24 mouse cellular contexts compared by ENCODE assay signal in the genomic region with DNA sequence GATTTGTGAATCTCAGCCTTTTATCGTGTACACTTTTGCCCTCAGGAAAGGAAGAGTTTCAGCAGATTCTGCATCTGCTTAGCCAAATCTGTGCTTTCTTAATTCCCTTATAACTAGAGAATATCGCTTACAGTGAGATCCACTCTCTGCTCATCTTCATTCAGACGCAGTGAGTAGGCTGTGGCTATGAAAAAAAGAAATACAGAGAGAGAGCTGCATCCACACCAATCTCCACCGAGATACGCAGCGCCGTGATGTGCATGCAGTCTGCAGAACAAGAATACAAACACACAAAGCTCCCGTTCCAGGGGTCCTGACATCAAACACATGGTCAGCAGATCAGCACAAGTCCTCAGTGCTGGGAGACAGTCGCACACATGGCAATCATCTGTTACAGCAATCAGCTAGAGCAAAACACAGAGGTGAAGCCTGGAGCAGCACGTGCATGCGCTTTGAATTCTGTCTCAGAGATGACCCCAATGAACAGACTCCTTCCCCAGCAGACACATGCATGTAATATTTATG.
DNase-seq lines count a peak whose midpoint lies in the region; ATAC-seq lines count a peak whose summit lies in the region.
"Had no signal": no experiment of that assay in that cellular context is flagged by ENCODE, and none has a peak within 500 bp of the region (broad histone marks: within the 10 kb centered on the region; RNA-seq: fewer than 3 reads in every experiment).

No protein-coding gene starts in this region.

- no peak overlapping the region for H3K9ac ChIP-seq in hindbrain, embryonic 11.5 days (ENCODE audit: low read depth, low read length)
- no peak overlapping the region for H3K9ac ChIP-seq in midbrain, embryonic 14.5 days (replicated peaks; ENCODE audit: low read length)
- H3K9ac ChIP-seq: forebrain, embryonic 13.5 days; hindbrain, embryonic 14.5 days; lung, embryonic 15.5 days; neural tube, embryonic 12.5 days had no signal

- H3K4me3 ChIP-seq in hindbrain, embryonic 10.5 days = no peak overlapping the region
- no peak overlapping the region for H3K4me3 ChIP-seq in hindbrain, embryonic 11.5 days (ENCODE audit: low read depth, low read length)
- no peak overlapping the region for H3K4me3 ChIP-seq in midbrain, embryonic 14.5 days (replicated peaks; ENCODE audit: low read depth, low read length)
- H3K4me3 ChIP-seq: forebrain, embryonic 13.5 days; limb, embryonic 10.5 days; lung, embryonic 15.5 days; neural tube, embryonic 12.5 days had no signal

- no peak overlapping the region for H3K27ac ChIP-seq in hindbrain, embryonic 10.5 days
- no peak overlapping the region for H3K27ac ChIP-seq in hindbrain, embryonic 11.5 days (ENCODE audit: low read depth, low read length)
- H3K27ac ChIP-seq in midbrain, embryonic 14.5 days (replicated peaks; ENCODE audit: low read depth, low read length) = no peak overlapping the region; the same call in 1 of the 2 replicates
- H3K27ac ChIP-seq: forebrain, embryonic 13.5 days; hindbrain, embryonic 14.5 days; limb, embryonic 10.5 days; lung, embryonic 15.5 days; neural tube, embryonic 12.5 days had no signal

- DNase-seq in hindbrain, embryonic 10.5 days (ENCODE audit: low spot score) = peak; percentile 16
- DNase-seq in hindbrain, embryonic 11.5 days (ENCODE audit: low spot score) = no peak
- peak; percentile 18 for DNase-seq in brain, adult 2 months (ENCODE audit: low read depth, low spot score)
- peak; percentile 52 for DNase-seq in embryo, embryonic 11 days
- DNase-seq in midbrain, embryonic 14.5 days = peak; percentile 21
- no peak for DNase-seq in cerebellum, postnatal 14 days
- DNase-seq: adrenal gland, postnatal 25 days; cerebellum, adult 18-20 months; cerebellum, postnatal 36 days; heart, postnatal 10 days; kidney, adult 8-10 months; kidney, postnatal 36 days; lung, postnatal 4 days; right cerebral cortex, postnatal 14 days; spleen, adult 18-20 months; thymus, postnatal 36 days had no signal

- no peaks in the 10 kb centered on the region for H3K4me1 ChIP-seq in hindbrain, embryonic 10.5 days (replicated peaks)
- H3K4me1 ChIP-seq in hindbrain, embryonic 11.5 days (replicated peaks; ENCODE audit: control insufficient read depth, insufficient read depth, low read length) = no peaks in the 10 kb centered on the region
- H3K4me1 ChIP-seq in midbrain, embryonic 14.5 days (ENCODE audit: control insufficient read depth, insufficient read depth, low read length) = no peaks in the 10 kb centered on the region
- H3K4me1 ChIP-seq: forebrain, embryonic 13.5 days; neural tube, embryonic 12.5 days had no signal

- no peaks in the 10 kb centered on the region for H3K27me3 ChIP-seq in hindbrain, embryonic 10.5 days (ENCODE audit: insufficient read depth, poor library complexity, severe bottlenecking)
- no peaks in the 10 kb centered on the region for H3K27me3 ChIP-seq in hindbrain, embryonic 11.5 days (ENCODE audit: control insufficient read depth, insufficient read depth, low read length)
- no peaks in the 10 kb centered on the region for H3K27me3 ChIP-seq in midbrain, embryonic 14.5 days (ENCODE audit: control insufficient read depth, insufficient read depth, low read length)
- H3K27me3 ChIP-seq: CH12.LX; forebrain, embryonic 13.5 days; lung, embryonic 15.5 days; neural tube, embryonic 12.5 days had no signal

- WGBS in hindbrain, embryonic 10.5 days = 72% methylated on average over 11 of the region's 11 CpGs
- WGBS in hindbrain, embryonic 11.5 days = 76% methylated on average over 11 of the region's 11 CpGs
- 80% methylated on average over 11 of the region's 11 CpGs for whole genome bisulfite sequencing in midbrain, embryonic 14.5 days

- no peak for ATAC-seq in hindbrain, embryonic 11.5 days (ENCODE audit: low FRiP score)
- ATAC-seq in midbrain, embryonic 14.5 days (ENCODE audit: low FRiP score, low TSS enrichment) = no peak
- no peak for ATAC-seq in activated CD4-positive, CD25-positive, alpha-beta regulatory T cell, adult 4 months
- ATAC-seq: forebrain, embryonic 13.5 days had no signal

- no peaks in the 10 kb centered on the region for H3K9me3 ChIP-seq in hindbrain, embryonic 10.5 days
- no peaks in the 10 kb centered on the region for H3K9me3 ChIP-seq in hindbrain, embryonic 11.5 days (ENCODE audit: control insufficient read depth, low read length)
- H3K9me3 ChIP-seq in midbrain, embryonic 14.5 days (ENCODE audit: control insufficient read depth, low read length) = no peaks in the 10 kb centered on the region
- H3K9me3 ChIP-seq: forebrain, embryonic 13.5 days; limb, embryonic 10.5 days; lung, embryonic 15.5 days; neural tube, embryonic 12.5 days had no signal

- no peak overlapping the region for H3K4me2 ChIP-seq in hindbrain, embryonic 11.5 days (replicated peaks; ENCODE audit: low read depth, low read length)
- no peak overlapping the region for H3K4me2 ChIP-seq in midbrain, embryonic 14.5 days (ENCODE audit: low read length)
- H3K4me2 ChIP-seq: forebrain, embryonic 13.5 days; heart, embryonic 11.5 days; hindbrain, embryonic 14.5 days; lung, embryonic 15.5 days; neural tube, embryonic 12.5 days had no signal

- H3K36me3 ChIP-seq in hindbrain, embryonic 10.5 days = no peaks in the 10 kb centered on the region
- no peaks in the 10 kb centered on the region for H3K36me3 ChIP-seq in hindbrain, embryonic 11.5 days (ENCODE audit: control insufficient read depth, insufficient read depth, low read length)
- no peaks in the 10 kb centered on the region for H3K36me3 ChIP-seq in midbrain, embryonic 14.5 days (ENCODE audit: control insufficient read depth, insufficient read depth, low read length)
- H3K36me3 ChIP-seq: limb, embryonic 10.5 days; lung, embryonic 15.5 days; neural tube, embryonic 12.5 days had no signal

Comparison
In these comparisons a context has a peak if more than half of its experiments do, and no peak if none do; other contexts are left out.
1. DNase-seq: peak in hindbrain, embryonic 10.5 days (single experiment), brain, adult 2 months (single experiment), embryo, embryonic 11 days (single experiment) and midbrain, embryonic 14.5 days (single experiment); none in hindbrain, embryonic 11.5 days (single experiment) and cerebellum, postnatal 14 days (0 of 2).